Mouse (Mus musculus) heart, adult 2 months (tissue): Measurements from ENCODE around the gene Prrc2a.

Source experiments
- CTCF ChIP-seq: fragments of 200-600 bp; IDR thresholded peaks from 2 replicates; pipeline ENCODE4 v1.8.1; 2022; ENCODE audit warnings: antibody characterized with exemption, mild to moderate bottlenecking, moderate library complexity
- EP300 ChIP-seq: fragments of 200-500 bp; IDR thresholded peaks from 2 replicates; pipeline ENCODE4 v1.6.1; 2011; ENCODE audit warnings: low read depth, low read length, control low read depth; ENCODE audit not compliant: insufficient read depth

GRCm38 (mm10) chr17:35205380-35205769, 40.7 kb upstream of the Prrc2a start:
- no peak for TF ChIP-seq CTCF
- TF ChIP-seq EP300 = no peak
